Mouse (Mus musculus): ENCODE results near the gene Lrmp. TPM values are rescaled to one million over a fixed set of nuclear protein-coding genes. Genes with fewer than 3 reads are reported as not detected.
A peak's percentile ranks its signal among the peaks of the same experiment; 100 is the strongest.

The Lrmp gene
- polyA plus RNA-seq (2015; fragmentation: Nextera tagmentation; extraction: Ambion mirVana), result 0.51 and 0.85 TPM in 2 replicates

DNA sequence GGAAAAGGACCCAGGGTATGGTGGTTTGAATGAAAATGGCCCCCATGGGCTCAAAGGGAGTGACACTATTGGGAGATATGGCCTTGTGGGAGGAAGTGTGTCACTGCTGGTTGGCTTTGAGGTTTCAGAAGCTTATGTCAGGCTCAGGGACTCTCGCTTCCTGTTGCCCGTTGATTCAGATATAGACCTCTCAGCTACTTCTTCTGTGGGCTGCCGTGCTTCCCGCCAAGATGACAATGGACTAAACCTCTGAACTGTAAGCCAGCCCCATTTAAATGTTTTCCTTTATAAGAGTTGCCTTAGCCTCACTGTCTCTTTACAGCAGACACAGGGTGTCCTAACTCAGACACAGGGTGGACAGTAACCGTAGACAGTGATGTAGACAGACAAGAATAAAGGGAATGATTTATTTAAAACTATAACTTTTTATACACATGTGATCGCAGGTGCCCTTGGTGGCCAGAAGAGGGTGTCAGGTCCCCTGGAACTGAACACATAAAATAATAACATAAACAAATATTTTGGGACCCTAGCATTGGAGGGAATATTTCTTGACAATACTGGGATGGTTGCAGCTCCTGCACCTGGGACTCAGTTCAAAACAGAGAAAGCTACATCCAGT lies at the start of gene Lrmp:
Gene Lrmp, plus strand, starts transcription at position 178 of the 622 bp plus-strand sequence.
- no peak within 1 kb of the TSS; the same call in 1 of the 2 replicates for H3K9ac ChIP-seq (replicated peaks)
- no peaks in the 10 kb centered on the region for H3K9me3 ChIP-seq

DNA sequence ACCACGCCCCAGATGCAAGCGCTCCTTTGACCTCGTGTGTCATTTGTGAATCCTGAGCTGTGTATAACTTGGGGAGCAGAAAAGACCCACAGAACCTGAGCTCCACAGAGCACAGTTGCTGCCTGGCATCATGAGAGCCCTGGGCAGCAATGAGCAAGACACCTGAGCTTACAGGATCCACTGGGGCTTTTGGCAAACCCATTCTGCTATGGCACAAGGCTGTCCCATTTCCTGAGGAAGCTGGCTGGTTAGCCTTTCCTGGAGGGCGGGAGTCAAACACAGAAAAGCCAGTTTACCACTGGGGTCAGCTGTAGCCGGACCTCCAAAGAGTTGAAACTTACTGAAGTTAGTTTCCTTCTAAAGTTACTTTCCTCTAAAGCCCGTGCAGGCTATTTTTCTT lies 49.0 kb upstream of the Lrmp start:
- Histone ChIP-seq H3K4me3 (replicated peaks) (no peak overlapping the region), H3K9ac (replicated peaks) (no peak overlapping the region), H3K36me3 (no peaks in the 10 kb centered on the region), H3K9me3 (no peaks in the 10 kb centered on the region), H3K4me2 (replicated peaks) (no peak overlapping the region), H3K27me3 (no peaks in the 10 kb centered on the region), H3K27ac (no peak overlapping the region), H3K4me1 (replicated peaks) (no peaks in the 10 kb centered on the region)
- 90% methylated on average over 6 of the region's 6 CpGs for WGBS
- ATAC-seq, result no peak

More for the DNA sequence above, at the start of gene Lrmp:
- Histone ChIP-seq H3K27ac (peak within 1 kb of the TSS; percentile 45; the same call in 1 of the 2 replicates), H3K36me3 (no peaks in the 10 kb centered on the region), H3K27me3 (0 out of 2 replicates have a peak, but pooled peaks cover 6% of the 10 kb centered on the region), H3K4me1 (replicated peaks) (peaks cover 13% of the 10 kb centered on the region), H3K4me3 (replicated peaks) (no peak within 1 kb of the TSS), H3K4me2 (replicated peaks) (peak within 1 kb of the TSS; percentile 13; the same call in 1 of the 2 replicates)
- no peak for ATAC-seq
- 68% methylated on average over 6 of the region's 6 CpGs for whole genome bisulfite sequencing

DNA sequence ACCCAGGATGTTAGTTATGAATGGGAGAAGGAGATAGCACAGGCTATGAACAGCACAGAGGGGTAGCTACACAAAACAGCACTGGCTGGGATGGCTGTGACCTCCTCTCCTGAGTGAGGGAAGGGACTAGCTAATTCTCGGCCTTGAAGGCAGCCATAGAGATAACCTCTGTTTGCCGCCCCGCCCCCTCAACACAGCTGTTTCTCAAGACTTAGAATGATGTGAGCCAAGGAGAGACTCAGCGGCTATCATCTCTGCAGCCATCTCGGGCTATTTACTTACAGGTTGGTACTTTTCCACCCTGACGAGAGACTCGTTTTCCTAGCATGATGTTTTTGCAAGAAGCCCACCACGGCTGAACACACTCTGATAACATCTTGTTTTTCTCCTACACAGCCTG lies 47.8 kb upstream of the Lrmp start:
- H3K4me3 ChIP-seq (replicated peaks), result no peak overlapping the region
- no peak overlapping the region for H3K4me2 ChIP-seq (replicated peaks)
- H3K9me3 ChIP-seq, result no peaks in the 10 kb centered on the region
- no peaks in the 10 kb centered on the region for H3K36me3 ChIP-seq
- H3K27me3 ChIP-seq, result no peaks in the 10 kb centered on the region
- no peak overlapping the region for H3K27ac ChIP-seq
- ATAC-seq, result no peak
- no peak overlapping the region for H3K9ac ChIP-seq (replicated peaks)
- 84% methylated on average over 8 of the region's 8 CpGs for WGBS
- H3K4me1 ChIP-seq (replicated peaks), result no peaks in the 10 kb centered on the region

DNA sequence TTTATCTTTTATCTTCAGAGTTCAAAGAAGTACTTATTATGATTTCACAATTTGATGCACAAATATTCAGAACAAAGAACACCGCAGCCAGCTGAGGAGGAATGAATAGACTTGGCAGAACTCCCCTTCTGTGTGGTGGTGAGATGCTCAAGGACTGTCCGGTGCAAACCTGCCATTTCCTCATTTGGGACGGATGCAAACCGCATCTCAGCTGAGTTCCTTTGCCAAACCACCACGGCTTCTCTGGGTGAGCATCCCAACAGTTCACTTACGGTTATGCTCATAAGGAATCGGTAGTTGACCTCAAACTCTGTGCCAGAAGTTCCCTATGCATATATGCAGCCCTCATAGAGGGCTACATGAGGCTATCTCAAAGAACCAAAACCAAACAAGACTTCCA lies 46.1 kb upstream of the Lrmp start:
- Histone ChIP-seq H3K4me2 (replicated peaks) (no peak overlapping the region), H3K9ac (replicated peaks) (no peak overlapping the region), H3K36me3 (no peaks in the 10 kb centered on the region), H3K4me3 (replicated peaks) (no peak overlapping the region), H3K27ac (no peak overlapping the region), H3K9me3 (no peaks in the 10 kb centered on the region), H3K4me1 (replicated peaks) (peaks cover under 1% of the 10 kb centered on the region; the same call in 1 of the 2 replicates), H3K27me3 (no peaks in the 10 kb centered on the region; the same call in 1 of the 2 replicates)
- no peak for ATAC-seq
- WGBS, result 95% methylated on average over 7 of the region's 7 CpGs

DNA sequence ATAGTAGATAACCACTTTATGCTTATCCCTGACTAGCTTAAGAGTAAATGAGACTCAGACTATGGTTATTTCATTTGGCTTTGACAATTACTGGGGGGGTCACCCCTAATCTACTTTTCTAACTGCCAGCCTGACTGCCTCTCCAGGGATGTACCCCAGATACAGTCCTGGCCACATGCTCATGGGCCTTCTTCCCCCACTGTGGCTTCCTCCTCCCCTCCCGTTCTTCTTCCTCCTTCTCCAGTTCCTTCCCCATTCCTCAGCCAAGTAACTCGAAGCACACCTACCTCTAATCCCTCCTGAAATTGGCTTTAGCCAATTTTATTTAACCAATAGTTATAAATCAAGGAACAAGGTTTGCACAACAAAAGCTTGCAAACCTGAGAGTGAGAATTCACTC lies 45.5 kb upstream of the Lrmp start:
- Histone ChIP-seq H3K4me1 (replicated peaks) (peaks cover 4% of the 10 kb centered on the region), H3K27me3 (no peaks in the 10 kb centered on the region; the same call in 1 of the 2 replicates), H3K4me2 (replicated peaks) (no peak overlapping the region), H3K9me3 (no peaks in the 10 kb centered on the region), H3K36me3 (no peaks in the 10 kb centered on the region), H3K27ac (no peak overlapping the region), H3K4me3 (replicated peaks) (no peak overlapping the region), H3K9ac (replicated peaks) (no peak overlapping the region)
- no peak for ATAC-seq
- 83% methylated on average over 2 of the region's 2 CpGs for WGBS

DNA sequence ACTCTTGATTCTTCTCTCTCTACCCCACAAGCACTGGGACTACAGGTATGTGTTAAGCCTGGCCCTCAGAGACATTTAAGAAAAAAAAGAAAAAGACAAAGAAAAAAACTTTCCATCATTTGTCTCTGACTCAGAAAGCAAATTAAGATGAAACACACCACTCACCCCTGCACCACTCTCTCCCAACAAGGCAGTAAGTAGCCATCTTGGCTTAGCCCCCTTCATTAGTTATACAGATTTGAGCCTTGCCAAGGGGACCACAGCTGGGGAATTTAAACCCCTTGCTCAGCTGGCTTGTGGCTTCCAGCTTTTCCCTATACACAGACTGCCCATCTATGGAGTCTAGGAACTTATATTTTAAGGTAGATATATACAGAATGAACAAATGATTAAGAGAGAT lies 41.0 kb upstream of the Lrmp start:
- peak; percentile 32; the same call in 1 of the 2 replicates for ATAC-seq
- Histone ChIP-seq H3K4me3 (replicated peaks) (no peak overlapping the region), H3K4me1 (replicated peaks) (peaks cover 14% of the 10 kb centered on the region), H3K27me3 (peaks cover 5% of the 10 kb centered on the region), H3K27ac (no peak overlapping the region), H3K9me3 (no peaks in the 10 kb centered on the region), H3K9ac (replicated peaks) (no peak overlapping the region), H3K4me2 (replicated peaks) (peak overlapping the region; percentile 94), H3K36me3 (no peaks in the 10 kb centered on the region)

DNA sequence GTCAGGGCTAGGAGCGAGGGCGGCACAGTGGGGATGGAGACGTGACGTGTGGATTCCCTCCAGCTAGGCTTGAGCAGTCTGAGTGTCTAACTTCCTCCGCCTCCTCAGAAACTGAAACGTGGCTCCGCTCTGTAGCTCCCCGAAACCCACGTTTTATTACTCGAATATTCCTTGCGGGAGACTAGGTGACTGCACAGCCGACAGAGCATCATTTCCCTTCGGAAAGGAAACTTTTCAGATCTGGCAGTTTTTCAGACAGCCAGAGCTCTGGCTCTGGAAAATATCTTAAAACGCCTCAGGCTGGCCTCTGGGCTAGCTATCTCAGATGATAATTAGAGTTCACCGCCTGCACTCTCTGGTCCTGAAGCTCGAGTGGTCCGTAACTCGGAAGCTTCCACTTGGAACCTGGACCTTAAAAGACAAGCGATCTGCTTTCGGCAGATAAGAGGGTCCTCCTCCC lies 40.3 kb upstream of the Lrmp start:
- Histone ChIP-seq H3K4me3 (replicated peaks) (peak overlapping the region; percentile 61), H3K27ac (0 out of 2 replicates have a peak overlapping the region, but pooled peaks have one; percentile 3), H3K9me3 (no peaks in the 10 kb centered on the region), H3K27me3 (peaks cover 5% of the 10 kb centered on the region), H3K4me2 (replicated peaks) (peak overlapping the region; percentile 94), H3K9ac (replicated peaks) (peak overlapping the region; percentile 68), H3K4me1 (replicated peaks) (peaks cover 14% of the 10 kb centered on the region), H3K36me3 (no peaks in the 10 kb centered on the region)
- peak; percentile 79 for ATAC-seq
- under 1% methylated on average over 20 of the region's 20 CpGs for WGBS

DNA sequence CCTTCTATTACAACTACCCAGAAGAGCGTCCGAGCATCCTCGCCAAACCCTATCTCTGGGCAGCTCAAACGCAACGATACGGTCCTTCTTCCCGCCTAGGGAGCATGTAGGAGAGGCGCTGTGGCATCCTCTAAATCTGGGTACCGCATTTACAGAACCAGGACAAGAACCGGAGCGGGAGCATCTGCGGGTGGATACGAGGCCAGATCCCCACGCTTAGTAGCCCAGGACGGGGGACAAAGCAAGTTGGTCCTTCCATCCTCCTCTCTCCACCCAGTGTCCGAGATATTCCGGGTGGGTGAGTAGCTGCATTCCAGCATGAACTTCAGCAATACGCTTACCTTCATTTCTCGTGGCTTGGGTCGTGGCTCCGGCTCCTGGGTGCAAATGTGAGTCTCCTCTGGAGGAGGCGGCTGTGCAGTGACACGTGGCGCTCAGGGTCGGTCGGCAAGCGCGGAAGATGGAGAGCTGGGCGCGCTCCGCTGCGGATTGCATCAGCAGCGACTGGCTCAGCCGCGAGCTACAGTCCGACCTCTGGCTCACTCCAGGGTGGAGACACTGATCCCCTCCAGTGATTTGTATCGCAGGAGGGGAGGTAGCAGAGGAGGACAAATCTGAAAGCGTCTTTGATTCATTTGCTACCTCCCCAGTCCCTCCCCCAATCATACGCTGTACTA lies 39.8 kb upstream of the Lrmp start, which contains the start of gene Bcat1:
Gene Bcat1, minus strand, starts transcription at position 637 of the 677 bp plus-strand sequence.
- 1% methylated on average over 39 of the region's 39 CpGs for WGBS
- ATAC-seq, result peak; percentile 86
- H3K4me2 ChIP-seq (replicated peaks), result peak within 1 kb of the TSS; percentile 94
- H3K27me3 ChIP-seq, result peaks cover 5% of the 10 kb centered on the region
- H3K36me3 ChIP-seq, result no peaks in the 10 kb centered on the region
- peaks cover 14% of the 10 kb centered on the region for H3K4me1 ChIP-seq (replicated peaks)
- peak within 1 kb of the TSS; percentile 61 for H3K4me3 ChIP-seq (replicated peaks)
- 0 out of 2 replicates have a peak within 1 kb of the TSS, but pooled peaks have one; percentile 3 for H3K27ac ChIP-seq
- peak within 1 kb of the TSS; percentile 68 for H3K9ac ChIP-seq (replicated peaks)
- H3K9me3 ChIP-seq, result no peaks in the 10 kb centered on the region

DNA sequence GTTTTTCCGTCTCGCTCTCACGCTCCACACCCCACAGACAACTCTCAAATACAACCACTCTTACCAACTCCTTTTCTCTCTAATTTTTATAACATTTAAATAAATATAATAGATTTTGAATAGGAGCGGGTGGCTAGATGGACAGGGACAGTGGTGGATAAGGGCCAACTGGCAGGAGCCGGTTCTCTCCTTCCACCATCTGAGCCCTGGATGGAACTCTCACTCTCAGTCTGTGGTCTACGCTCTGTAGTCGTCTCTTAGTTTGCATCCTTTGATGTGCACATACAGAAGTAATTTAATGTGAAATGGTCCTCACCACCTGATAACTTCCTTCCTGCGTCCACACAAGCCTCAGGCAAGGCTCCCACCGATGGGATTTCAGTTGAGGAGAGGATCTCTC lies 39.2 kb upstream of the Lrmp start:
- Histone ChIP-seq H3K4me2 (replicated peaks) (peak overlapping the region; percentile 94), H3K4me3 (replicated peaks) (peak overlapping the region; percentile 61), H3K9ac (replicated peaks) (0 out of 2 replicates have a peak overlapping the region, but pooled peaks have one; percentile 68), H3K4me1 (replicated peaks) (peaks cover 14% of the 10 kb centered on the region), H3K9me3 (no peaks in the 10 kb centered on the region), H3K36me3 (no peaks in the 10 kb centered on the region), H3K27me3 (peaks cover 5% of the 10 kb centered on the region), H3K27ac (no peak overlapping the region)
- ATAC-seq, result peak; percentile 65
- whole genome bisulfite sequencing, result 13% methylated on average over 9 of the region's 9 CpGs

DNA sequence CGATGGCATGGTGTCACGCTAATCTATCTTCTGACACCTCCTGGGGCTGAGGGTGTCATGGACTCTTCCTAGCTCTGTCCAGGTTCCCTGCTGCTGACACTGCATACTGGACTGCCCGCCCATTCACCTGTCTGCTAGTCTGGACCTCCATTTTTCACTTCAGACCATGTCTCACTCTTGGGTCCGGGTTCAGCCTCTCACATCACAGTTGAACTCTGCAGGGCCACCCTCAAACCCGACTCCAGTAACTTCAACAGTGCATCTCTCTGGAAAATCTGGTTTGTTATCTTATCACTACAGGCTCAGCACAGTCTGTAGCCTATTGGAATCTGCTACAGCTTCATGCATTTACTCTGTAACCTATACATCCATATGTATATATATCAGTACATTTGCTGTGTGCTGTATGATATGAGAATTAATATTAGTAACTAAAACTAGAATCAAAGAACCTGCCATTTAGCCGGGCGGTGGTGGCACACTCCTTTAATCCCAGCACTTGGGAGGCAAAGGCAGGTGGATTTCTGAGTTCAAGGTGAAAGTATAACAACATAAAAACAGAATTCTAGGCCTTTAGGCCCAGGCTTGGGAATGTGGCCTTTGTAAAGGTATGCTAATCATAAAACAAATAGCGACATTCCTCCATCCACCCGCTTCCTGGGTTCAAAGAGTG lies 36.2 kb upstream of the Lrmp start:
- H3K4me3 ChIP-seq (replicated peaks), result no peak overlapping the region
- H3K4me2 ChIP-seq (replicated peaks), result no peak overlapping the region
- peaks cover 14% of the 10 kb centered on the region for H3K4me1 ChIP-seq (replicated peaks)
- H3K36me3 ChIP-seq, result no peaks in the 10 kb centered on the region
- 81% methylated on average over 9 of the region's 9 CpGs for WGBS
- no peaks in the 10 kb centered on the region for H3K9me3 ChIP-seq
- ATAC-seq, result no peak
- H3K27me3 ChIP-seq, result peaks cover 5% of the 10 kb centered on the region; the same call in 1 of the 2 replicates
- H3K9ac ChIP-seq (replicated peaks), result no peak overlapping the region
- H3K27ac ChIP-seq, result no peak overlapping the region

DNA sequence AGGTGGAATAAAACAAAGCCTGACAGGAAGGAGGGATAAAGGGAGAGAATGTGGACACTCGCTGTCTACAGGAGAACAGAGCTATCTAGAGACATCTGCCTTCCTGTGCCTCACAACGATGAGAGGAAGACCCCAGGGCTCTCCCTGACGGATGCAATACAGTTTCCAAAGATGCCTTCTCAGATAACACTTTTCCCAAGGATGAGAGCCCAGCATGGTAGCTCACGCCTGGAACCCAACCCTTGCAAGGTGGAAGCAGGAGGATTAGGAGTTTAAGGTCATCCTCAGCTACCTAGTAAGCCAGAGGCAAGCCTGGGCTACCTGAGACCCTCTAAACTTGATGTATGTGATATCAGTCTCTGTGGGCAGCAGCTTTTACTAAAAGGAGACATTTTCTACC lies 33.7 kb upstream of the Lrmp start:
- 76% methylated on average over 4 of the region's 4 CpGs for WGBS
- Histone ChIP-seq H3K27me3 (peaks cover 5% of the 10 kb centered on the region; the same call in 1 of the 2 replicates), H3K36me3 (no peaks in the 10 kb centered on the region), H3K4me3 (replicated peaks) (no peak overlapping the region), H3K9me3 (no peaks in the 10 kb centered on the region), H3K27ac (no peak overlapping the region), H3K9ac (replicated peaks) (no peak overlapping the region), H3K4me2 (replicated peaks) (no peak overlapping the region), H3K4me1 (replicated peaks) (no peaks in the 10 kb centered on the region)
- ATAC-seq, result no peak

All from midbrain, embryonic 13.5 days (tissue).